16 mouse cellular contexts compared by ENCODE assay signal in the genomic region with DNA sequence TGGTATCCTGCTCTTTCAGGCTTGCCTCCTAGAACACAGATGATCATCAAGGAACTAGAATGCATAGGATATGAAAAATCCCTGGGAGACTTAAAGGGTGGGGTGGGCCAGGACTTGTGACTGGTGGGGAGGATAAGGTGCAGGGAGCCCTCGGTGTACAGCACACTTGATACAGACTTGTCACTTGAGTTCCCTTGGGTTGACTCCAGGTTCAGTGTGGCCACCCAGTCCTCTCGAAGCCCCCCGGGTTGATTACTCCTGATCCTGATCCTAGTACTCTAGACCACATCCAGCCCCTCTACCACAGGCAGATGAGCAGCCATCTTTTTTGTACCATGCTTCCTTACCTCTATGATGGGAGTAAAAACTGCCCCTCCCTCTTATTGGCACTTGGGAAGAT. TPM values are rescaled to one million over a fixed set of nuclear protein-coding genes. Genes with fewer than 3 reads are reported as not detected.
DNase-seq lines count a peak whose midpoint lies in the region; ATAC-seq and TF ChIP-seq lines count a peak whose summit lies in the region.
"Had no signal": no experiment of that assay in that cellular context is flagged by ENCODE, and none has a peak within 500 bp of the region (broad histone marks: within the 10 kb centered on the region; RNA-seq: fewer than 3 reads in every experiment).

No protein-coding gene starts in this region.

- no peak for TF ChIP-seq CTCF in layer of hippocampus, adult 2 months (conservative IDR thresholded peaks at IDR 0.05)
- TF ChIP-seq CTCF in intestine, postnatal 0 days (IDR thresholded peaks at IDR 0.05; ENCODE audit: low read depth) = no peak

- WGBS in heart, embryonic 13.5 days = 82% methylated on average over 3 of the region's 3 CpGs
- WGBS in intestine, postnatal 0 days = 59% methylated on average over 3 of the region's 3 CpGs

- peaks cover 2% of the 10 kb centered on the region; the same call in 1 of the 2 replicates for H3K36me3 ChIP-seq in heart, embryonic 13.5 days
- peaks cover 6% of the 10 kb centered on the region for H3K36me3 ChIP-seq in intestine, postnatal 0 days (ENCODE audit: control insufficient read depth, insufficient read depth)
- H3K36me3 ChIP-seq: heart, embryonic 12.5 days had no signal

- peaks cover 89% of the 10 kb centered on the region for H3K4me1 ChIP-seq in heart, embryonic 13.5 days
- peaks cover 24% of the 10 kb centered on the region for H3K4me1 ChIP-seq in brown adipose tissue, adult 24 weeks (ENCODE audit: control insufficient read depth, insufficient read depth, insufficient read length, low read length)
- H3K4me1 ChIP-seq in intestine, postnatal 0 days (replicated peaks; ENCODE audit: control insufficient read depth, insufficient read depth, low read length) = peaks cover 25% of the 10 kb centered on the region

- peak overlapping the region; percentile 48; the same call in 1 of the 2 replicates for H3K9ac ChIP-seq in heart, embryonic 13.5 days
- H3K9ac ChIP-seq in intestine, postnatal 0 days (ENCODE audit: low read depth, low read length) = peak overlapping the region; percentile 43
- H3K9ac ChIP-seq: liver, embryonic 14.5 days had no signal

- no peaks in the 10 kb centered on the region for H3K9me3 ChIP-seq in heart, embryonic 13.5 days
- no peaks in the 10 kb centered on the region for H3K9me3 ChIP-seq in intestine, postnatal 0 days (ENCODE audit: control insufficient read depth)
- H3K9me3 ChIP-seq: G1E; heart, embryonic 12.5 days had no signal

- DNase-seq in heart, adult 8-10 months (ENCODE audit: low spot score) = no peak
- DNase-seq in layer of hippocampus, adult 2 months (ENCODE audit: low spot score in 2 of 2) = no peak
- no peak for DNase-seq in layer of hippocampus, postnatal 25 days (ENCODE audit: extremely low spot score in 1 of 2, low spot score in 1 of 2)
- DNase-seq in layer of hippocampus, adult 8-10 months (ENCODE audit: low spot score in 2 of 2) = no peak
- DNase-seq in gastrocnemius, adult 8-10 months (ENCODE audit: low spot score in 2 of 2) = no peak
- DNase-seq: adrenal gland, postnatal 10 days; cerebellum, postnatal 14 days; layer of hippocampus, adult 9-11 months; right cerebral cortex, postnatal 14 days; thymus, postnatal 25 days had no signal

- H3K4me3 ChIP-seq in heart, embryonic 13.5 days = no peak overlapping the region
- H3K4me3 ChIP-seq in layer of hippocampus, adult 2 months = no peak overlapping the region
- H3K4me3 ChIP-seq in brown adipose tissue, adult 24 weeks (ENCODE audit: insufficient read depth, low read depth, low read length) = no peak overlapping the region
- peak overlapping the region; percentile 11; the same call in 1 of the 2 replicates for H3K4me3 ChIP-seq in intestine, postnatal 0 days (ENCODE audit: low read depth, low read length)
- H3K4me3 ChIP-seq: heart, embryonic 12.5 days had no signal

- no peaks in the 10 kb centered on the region for H3K27me3 ChIP-seq in heart, embryonic 13.5 days (replicated peaks)
- no peaks in the 10 kb centered on the region for H3K27me3 ChIP-seq in intestine, postnatal 0 days (replicated peaks; ENCODE audit: control insufficient read depth, insufficient read depth, low read length)
- H3K27me3 ChIP-seq: heart, embryonic 12.5 days had no signal

- ATAC-seq in heart, embryonic 13.5 days (ENCODE audit: extremely low read depth, insufficient number of reproducible peaks, low FRiP score, low TSS enrichment) = no peak
- ATAC-seq in intestine, postnatal 0 days = no peak

- H3K27ac ChIP-seq in heart, embryonic 13.5 days (replicated peaks) = peak overlapping the region; percentile 76; the same call in 1 of the 2 replicates
- H3K27ac ChIP-seq in layer of hippocampus, adult 2 months = peak overlapping the region; percentile 93; the same call in 1 of the 2 replicates
- H3K27ac ChIP-seq in brown adipose tissue, adult 24 weeks (replicated peaks; ENCODE audit: low read depth, low read length) = peak overlapping the region; percentile 93; the same call in 1 of the 2 replicates
- H3K27ac ChIP-seq in intestine, postnatal 0 days (ENCODE audit: low read depth, low read length) = peak overlapping the region; percentile 97
- H3K27ac ChIP-seq: liver, embryonic 14.5 days had no signal

- H3K4me2 ChIP-seq in heart, embryonic 13.5 days = no peak overlapping the region
- peak overlapping the region; percentile 76 for H3K4me2 ChIP-seq in intestine, postnatal 0 days (replicated peaks; ENCODE audit: low read depth)

RNA-seq across cellular contexts. Expression of a gene that starts 4.2 kb away (rescaled TPM):
- polyA plus RNA-seq in heart, embryonic 13.5 days (2015; fragmentation: Nextera tagmentation; extraction: Ambion mirVana) = 2.7 and 3.1 TPM in 2 replicates
- 10 to 100 TPM in 3 of 4 experiments, 1 to 10 TPM in 1; 8.3 to 15.0 (median 13.5) TPM for total RNA-seq in heart, adult 8-10 months (2022)
- 10 to 100 TPM; 21.2 to 27.5 TPM for total RNA-seq in layer of hippocampus, adult 2 months (2021)
- 10 to 100 TPM; 21.5 to 23.8 TPM for total RNA-seq in layer of hippocampus, postnatal 25 days (2021)
- polyA plus RNA-seq in brown adipose tissue, adult 24 weeks (2012; ENCODE audit: insufficient read depth, insufficient read length, missing spikeins) = 1.6 and 6.7 TPM in 2 replicates
- polyA plus RNA-seq in intestine, postnatal 0 days (2015; fragmentation: Nextera tagmentation; extraction: Ambion mirVana) = 7.2 and 7.9 TPM in 2 replicates
- 10 to 100 TPM; 20.4 to 37.6 (median 30.4) TPM for total RNA-seq in layer of hippocampus, adult 8-10 months (2022)
- total RNA-seq in gastrocnemius, adult 8-10 months (2022) = 10 to 100 TPM in 1 of 4 experiments, 1 to 10 TPM in 3; 7.0 to 15.0 (median 8.8) TPM

RNA-seq across cellular contexts. Expression of a gene that starts 39.5 kb away (rescaled TPM):
- 3.8 and 4.3 TPM in 2 replicates for polyA plus RNA-seq in heart, embryonic 13.5 days (2015; fragmentation: Nextera tagmentation; extraction: Ambion mirVana)
- total RNA-seq in heart, adult 8-10 months (2022) = 1 to 10 TPM; 4.2 to 5.4 (median 4.9) TPM
- total RNA-seq in layer of hippocampus, adult 2 months (2021) = 10 to 100 TPM; 11.0 to 13.6 TPM
- total RNA-seq in layer of hippocampus, postnatal 25 days (2021) = 10 to 100 TPM; 10.7 to 12.8 TPM
- polyA plus RNA-seq in brown adipose tissue, adult 24 weeks (2012; ENCODE audit: insufficient read depth, insufficient read length, missing spikeins) = 3.8 and 4.9 TPM in 2 replicates
- polyA plus RNA-seq in intestine, postnatal 0 days (2015; fragmentation: Nextera tagmentation; extraction: Ambion mirVana) = 3.3 and 3.7 TPM in 2 replicates
- total RNA-seq in layer of hippocampus, adult 8-10 months (2022) = 10 to 100 TPM; 13.3 to 14.6 (median 13.8) TPM
- total RNA-seq in gastrocnemius, adult 8-10 months (2022) = 1 to 10 TPM; 2.9 to 3.7 (median 3.3) TPM

RNA-seq across cellular contexts. Expression of a gene that starts 41.1 kb away (rescaled TPM):
- 61.5 and 70.9 TPM in 2 replicates for polyA plus RNA-seq in heart, embryonic 13.5 days (2015; fragmentation: Nextera tagmentation; extraction: Ambion mirVana)
- total RNA-seq in heart, adult 8-10 months (2022) = 10 to 100 TPM; 18.6 to 20.4 (median 20.0) TPM
- 10 to 100 TPM; 15.4 to 15.7 TPM for total RNA-seq in layer of hippocampus, adult 2 months (2021)
- 10 to 100 TPM; 15.6 to 15.7 TPM for total RNA-seq in layer of hippocampus, postnatal 25 days (2021)
- polyA plus RNA-seq in brown adipose tissue, adult 24 weeks (2012; ENCODE audit: insufficient read depth, insufficient read length, missing spikeins) = 7.8 and 10.9 TPM in 2 replicates
- 84.1 and 84.8 TPM in 2 replicates for polyA plus RNA-seq in intestine, postnatal 0 days (2015; fragmentation: Nextera tagmentation; extraction: Ambion mirVana)
- 10 to 100 TPM; 15.0 to 20.8 (median 16.2) TPM for total RNA-seq in layer of hippocampus, adult 8-10 months (2022)
- total RNA-seq in gastrocnemius, adult 8-10 months (2022) = 1 to 10 TPM; 6.9 to 9.2 (median 7.2) TPM

RNA-seq across cellular contexts. Expression of a gene that starts 56.3 kb away (rescaled TPM):
- 92.0 and 107 TPM in 2 replicates for polyA plus RNA-seq in heart, embryonic 13.5 days (2015; fragmentation: Nextera tagmentation; extraction: Ambion mirVana)
- total RNA-seq in heart, adult 8-10 months (2022) = 10 to 100 TPM; 41.5 to 53.3 (median 44.4) TPM
- 10 to 100 TPM; 66.6 to 67.9 TPM for total RNA-seq in layer of hippocampus, adult 2 months (2021)
- total RNA-seq in layer of hippocampus, postnatal 25 days (2021) = 10 to 100 TPM; 55.2 to 63.6 TPM
- polyA plus RNA-seq in brown adipose tissue, adult 24 weeks (2012; ENCODE audit: insufficient read depth, insufficient read length, missing spikeins) = 37.9 and 39.9 TPM in 2 replicates
- 51.2 TPM in 2 replicates for polyA plus RNA-seq in intestine, postnatal 0 days (2015; fragmentation: Nextera tagmentation; extraction: Ambion mirVana)
- total RNA-seq in layer of hippocampus, adult 8-10 months (2022) = 10 to 100 TPM; 58.7 to 73.1 (median 64.3) TPM
- total RNA-seq in gastrocnemius, adult 8-10 months (2022) = 10 to 100 TPM; 31.2 to 40.1 (median 34.0) TPM
